Mouse (Mus musculus) brain, embryonic 14.5 days (tissue): ENCODE data around the gene Ptprcap. TPM values are rescaled to one million over a fixed set of nuclear protein-coding genes. Genes with fewer than 3 reads are reported as not detected.

ENCODE experiments used
- DNase-seq: peaks from one replicate; pipeline ENCODE4 v3.0.0-alpha.2; 2011; ENCODE audit warnings: low read depth
- CTCF ChIP-seq: fragments of 200-500 bp; IDR thresholded peaks from 2 replicates; pipeline ENCODE4 v1.5.1; 2012; ENCODE audit warnings: inconsistent platforms, mild to moderate bottlenecking, moderate library complexity, borderline replicate concordance; ENCODE audit not compliant: insufficient read depth, insufficient read length; ENCODE audit errors: extremely low read depth
- POLR2A ChIP-seq: fragments of 200-500 bp; IDR thresholded peaks from 2 replicates; pipeline ENCODE4 v1.6.1; 2012; ENCODE audit warnings: mild to moderate bottlenecking, inconsistent platforms, borderline replicate concordance; ENCODE audit not compliant: poor library complexity, insufficient read depth, insufficient read length, severe bottlenecking; ENCODE audit errors: extremely low read depth
- polyA plus RNA-seq: library from polyadenylated mRNA; depleted of rRNA; stranded (reverse); fragments of >200 nt; gene quantifications from 2 replicates; pipeline ENCODE4 v1.2.3, GENCODE M21; 2012

The Ptprcap gene
- polyA plus RNA-seq, 1 experiment: 1.5 TPM

DNA sequence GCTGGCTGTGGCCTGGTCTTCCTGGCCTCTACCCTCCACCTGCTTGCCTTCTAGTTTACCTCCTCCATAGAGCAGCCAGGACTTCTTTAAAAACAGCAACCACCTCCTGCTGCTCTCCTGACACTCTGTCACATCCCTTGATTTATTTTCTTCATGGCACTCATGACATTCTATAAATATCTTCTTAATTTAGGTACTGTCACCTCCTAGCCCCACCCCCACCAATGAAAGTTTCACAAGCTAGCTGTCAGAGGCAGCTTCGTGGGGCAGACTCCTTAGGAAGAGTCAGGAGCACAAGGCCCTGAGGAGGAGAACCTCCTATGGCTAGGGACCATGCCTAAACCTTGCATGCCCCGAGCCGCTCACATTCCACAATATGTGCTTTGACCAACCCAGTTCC, 33.9 kb downstream of the Ptprcap start:
- no peak for DNase-seq
- no peak for TF ChIP-seq POLR2A

DNA sequence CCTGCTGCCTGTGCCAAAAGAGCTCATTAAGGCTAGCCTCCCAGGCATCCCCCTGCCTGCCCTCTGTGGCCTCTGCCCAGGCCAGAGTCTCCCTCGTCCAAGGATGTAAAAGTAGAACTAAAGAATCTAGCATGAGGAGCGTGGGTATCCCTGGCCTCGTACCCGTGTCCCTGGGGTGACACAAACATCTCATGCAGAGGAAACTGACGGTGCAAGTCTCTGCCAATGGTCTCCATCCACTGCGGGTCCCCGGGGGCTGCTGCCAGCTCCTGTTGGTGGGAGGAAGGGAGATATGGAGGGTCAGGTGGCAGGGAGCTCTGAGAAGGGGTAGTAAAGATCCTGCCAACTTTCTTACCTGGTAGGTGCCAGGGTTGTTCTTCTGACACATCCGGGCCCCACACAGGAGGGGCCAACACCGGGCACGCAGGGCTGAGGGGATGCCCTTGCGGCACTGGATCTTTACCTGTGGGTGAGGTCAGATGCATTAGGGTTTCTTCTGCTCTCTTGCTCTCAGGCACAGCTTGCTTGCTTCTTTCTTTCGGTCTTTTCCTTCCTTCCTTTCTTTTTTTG, 35.7 kb downstream of the Ptprcap start:
- TF ChIP-seq CTCF (no peak), POLR2A (no peak)
- no peak for DNase-seq

DNA sequence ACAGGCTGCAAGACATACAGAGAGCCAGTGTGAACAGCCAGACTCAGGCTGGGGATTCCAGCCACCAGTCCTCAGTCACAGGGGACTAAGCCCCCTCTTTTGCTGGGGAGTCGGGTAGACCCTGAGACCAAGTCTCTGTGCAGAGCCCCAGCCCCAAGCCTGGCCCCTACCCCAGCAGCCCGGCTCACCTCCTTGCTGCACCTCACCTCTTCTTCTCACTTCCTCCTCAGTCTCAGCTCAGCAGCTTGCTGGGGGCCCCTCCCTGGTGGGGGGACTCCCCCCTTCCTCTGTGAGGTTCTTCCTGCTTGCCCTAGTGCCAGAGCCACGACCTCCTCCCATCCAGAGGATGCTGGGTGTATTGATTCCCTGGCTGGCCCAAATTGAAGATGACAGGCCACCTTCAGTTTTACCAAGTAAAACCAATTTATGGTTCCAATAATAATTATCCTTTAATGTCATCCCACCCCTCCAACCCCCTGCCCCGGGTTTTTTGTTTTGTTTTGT, 37.5 kb downstream of the Ptprcap start, which contains the start of gene Tbc1d10c:
Gene Tbc1d10c, minus strand, starts transcription at position 454 of the 504 bp plus-strand sequence.
- TF ChIP-seq CTCF (no peak), POLR2A (no peak)

DNA sequence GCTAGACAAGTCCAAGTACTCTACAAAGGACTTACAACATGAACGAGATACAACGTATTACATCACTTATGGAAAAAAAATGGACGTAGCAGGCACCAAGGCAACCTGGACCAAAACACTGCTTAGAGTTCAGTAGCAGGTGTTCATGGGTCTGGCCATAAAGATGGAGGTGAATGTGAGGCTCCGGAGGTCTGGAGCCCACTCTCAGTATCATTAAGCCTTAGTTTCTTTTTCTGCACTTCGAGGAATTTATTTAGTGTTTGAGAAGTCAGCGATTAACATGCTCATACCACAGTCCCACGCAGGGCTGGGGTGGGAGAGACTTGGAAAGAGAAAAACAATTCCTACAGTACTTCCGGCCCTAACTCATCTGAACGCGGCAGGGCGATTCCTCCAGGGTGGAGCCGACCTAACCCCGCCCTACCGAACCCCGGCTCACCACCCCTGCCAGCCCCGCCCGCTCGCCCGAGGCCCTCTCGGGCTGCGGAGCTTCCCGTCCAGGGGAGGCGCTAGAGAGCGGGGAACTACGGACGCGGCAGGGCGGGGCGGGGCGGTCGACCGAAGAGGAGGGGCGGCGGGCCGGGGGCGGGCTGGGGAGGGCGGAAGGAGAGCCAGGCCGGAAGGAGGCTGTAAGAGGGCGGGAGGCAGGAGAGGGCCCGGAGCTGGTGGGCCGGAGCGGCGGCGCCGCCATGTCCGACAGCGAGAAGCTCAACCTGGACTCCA, 38.3 kb downstream of the Ptprcap start, which contains the start of gene Ppp1ca:
Gene Ppp1ca, plus strand, starts transcription at position 538 of the 723 bp plus-strand sequence.
- peak; percentile 97 for DNase-seq
- TF ChIP-seq POLR2A (peak; percentile 96), CTCF (peak; percentile 70; the same call in 1 of the 2 replicates)

More for the DNA sequence above, 37.5 kb downstream of the Ptprcap start, which contains the start of gene Tbc1d10c:
- DNase-seq: no peak

DNA sequence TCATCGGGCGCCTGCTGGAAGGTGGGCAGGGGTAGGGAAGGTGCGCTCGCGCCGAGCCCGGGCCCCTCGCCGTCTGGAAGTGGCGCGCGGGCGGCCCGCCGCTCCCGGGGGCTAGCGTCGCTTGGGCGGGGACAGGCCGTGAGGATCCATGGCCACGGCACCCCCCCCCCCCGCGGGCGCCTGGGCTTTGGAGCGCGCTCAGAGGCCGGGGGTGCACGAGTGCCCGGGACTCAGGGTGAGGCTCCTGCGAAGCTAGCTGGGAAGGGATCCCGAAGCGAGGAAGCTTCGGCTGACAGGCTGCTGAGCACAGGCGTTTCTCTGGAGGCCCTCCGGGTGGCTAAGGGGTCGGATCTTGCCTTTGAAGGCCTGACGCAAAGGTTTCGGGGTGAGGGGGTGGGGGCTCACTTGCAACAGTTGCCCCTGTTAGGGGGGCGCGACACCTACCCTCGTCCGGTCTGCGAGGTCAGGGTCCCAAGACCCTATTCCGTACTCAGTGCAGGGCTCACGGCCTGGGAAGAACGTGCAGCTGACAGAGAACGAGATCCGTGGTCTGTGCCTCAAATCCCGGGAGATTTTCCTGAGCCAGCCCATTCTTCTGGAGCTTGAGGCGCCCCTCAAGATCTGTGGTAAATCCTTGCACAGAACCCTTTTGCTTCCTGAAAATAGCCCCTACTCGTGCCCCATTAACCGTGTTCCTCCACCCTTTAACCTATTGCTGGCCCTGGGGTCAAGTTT, 39.0 kb downstream of the Ptprcap start:
- peak; percentile 48 for DNase-seq

DNA sequence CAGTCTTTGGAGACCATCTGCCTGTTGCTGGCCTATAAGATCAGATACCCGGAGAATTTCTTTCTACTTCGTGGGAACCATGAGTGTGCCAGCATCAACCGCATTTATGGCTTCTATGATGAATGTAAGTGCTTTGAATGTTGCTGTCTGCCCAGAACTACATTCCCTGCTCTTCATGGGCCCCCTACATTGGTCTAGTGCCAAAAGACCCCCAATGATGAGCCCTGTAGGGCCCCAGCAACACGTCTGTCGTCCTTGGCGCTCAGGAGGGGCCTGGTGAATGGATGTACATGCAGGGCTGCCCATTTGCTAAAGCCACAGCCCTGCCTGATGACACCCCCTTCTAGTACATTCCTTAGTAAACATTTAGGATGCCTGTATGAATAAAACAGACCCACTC, 39.7 kb downstream of the Ptprcap start:
- TF ChIP-seq CTCF (no peak), POLR2A (no peak)
- no peak for DNase-seq

More for the DNA sequence above, 39.0 kb downstream of the Ptprcap start:
- TF ChIP-seq POLR2A: no peak
- no peak for TF ChIP-seq CTCF

DNA sequence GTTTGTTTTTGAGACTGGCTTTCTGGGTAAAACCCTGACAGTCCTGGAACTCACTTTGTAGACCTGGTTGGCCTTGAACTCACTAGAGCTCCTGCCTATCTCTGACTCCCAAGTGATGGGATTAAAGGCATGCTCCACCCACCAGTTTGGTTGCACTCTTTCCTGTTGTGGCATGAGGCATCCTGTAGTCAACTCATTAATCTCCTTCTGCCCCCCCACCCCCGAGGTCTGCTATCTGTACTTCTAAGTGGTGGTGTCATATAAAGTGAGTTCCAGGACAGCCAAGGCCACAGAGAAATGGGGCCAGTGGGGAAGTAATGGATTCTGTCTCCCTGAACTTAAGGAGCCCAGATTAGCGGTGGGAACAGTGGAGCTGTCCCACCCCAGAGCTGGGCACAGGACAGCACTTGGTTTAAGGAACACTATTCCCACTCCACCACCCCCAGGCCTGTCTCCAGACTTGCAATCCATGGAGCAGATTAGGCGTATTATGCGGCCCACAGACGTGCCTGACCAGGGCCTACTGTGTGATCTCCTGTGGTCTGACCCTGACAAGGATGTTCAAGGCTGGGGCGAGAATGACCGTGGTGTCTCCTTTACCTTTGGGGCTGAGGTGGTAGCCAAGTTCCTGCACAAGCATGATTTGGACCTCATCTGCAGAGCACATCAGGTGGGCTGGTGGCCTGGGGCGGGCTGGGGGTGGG, 40.8 kb downstream of the Ptprcap start:
- DNase-seq: no peak
- no peak for TF ChIP-seq CTCF
- TF ChIP-seq POLR2A: no peak

DNA sequence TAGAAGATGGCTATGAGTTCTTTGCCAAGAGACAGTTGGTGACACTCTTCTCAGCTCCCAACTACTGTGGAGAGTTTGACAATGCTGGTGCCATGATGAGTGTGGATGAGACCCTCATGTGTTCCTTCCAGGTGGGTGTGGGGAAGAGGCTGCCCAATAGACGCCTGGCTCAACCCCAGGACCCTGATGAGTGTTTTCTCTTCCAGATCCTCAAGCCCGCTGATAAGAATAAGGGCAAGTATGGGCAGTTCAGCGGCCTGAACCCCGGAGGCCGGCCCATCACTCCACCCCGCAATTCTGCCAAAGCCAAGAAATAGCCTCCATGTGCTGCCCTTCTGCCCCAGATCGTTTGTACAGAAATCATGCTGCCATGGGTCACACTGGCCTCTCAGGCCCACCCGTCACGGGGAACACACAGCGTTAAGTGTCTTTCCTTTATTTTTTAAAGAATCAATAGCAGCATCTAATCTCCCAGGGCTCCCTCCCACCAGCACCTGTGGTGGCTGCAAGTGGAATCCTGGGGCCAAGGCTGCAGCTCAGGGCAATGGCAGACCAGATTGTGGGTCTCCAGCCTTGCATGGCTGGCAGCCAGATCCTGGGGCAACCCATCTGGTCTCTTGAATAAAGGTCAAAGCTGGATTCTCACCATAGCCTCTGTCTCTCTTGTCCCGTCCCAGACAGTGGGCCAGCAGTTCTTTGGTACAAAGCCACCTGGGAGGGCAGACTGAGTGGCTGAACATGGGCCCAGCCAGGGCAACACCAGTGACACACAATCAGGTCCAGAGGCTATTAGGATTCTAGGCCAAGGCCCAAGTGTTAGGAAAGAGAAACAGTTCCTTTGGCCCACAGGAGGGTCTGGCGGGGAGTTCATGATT, 41.6 kb downstream of the Ptprcap start:
- TF ChIP-seq CTCF (no peak), POLR2A (no peak)
- peak; percentile 51 for DNase-seq

DNA sequence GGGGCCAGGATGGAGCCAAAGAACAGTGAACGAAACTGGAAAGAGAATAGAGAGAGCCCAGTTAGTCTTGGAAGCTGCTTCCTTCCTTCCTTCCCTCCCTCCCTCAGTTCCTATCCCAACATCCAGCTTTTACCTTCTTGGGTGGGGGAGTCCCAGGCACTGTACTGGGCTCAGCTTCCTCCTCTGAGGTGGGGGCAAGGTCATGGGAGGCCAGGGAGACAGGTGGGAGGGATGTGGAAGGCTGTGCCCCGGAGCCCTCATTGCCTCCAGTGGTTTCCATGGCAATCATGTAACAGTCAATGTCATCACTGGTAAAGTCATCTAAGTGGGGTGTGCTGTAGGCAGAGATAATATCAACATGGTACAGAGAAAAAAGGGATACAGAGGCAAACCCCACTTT, 42.6 kb downstream of the Ptprcap start:
- TF ChIP-seq POLR2A: no peak
- TF ChIP-seq CTCF: no peak
- no peak for DNase-seq

DNA sequence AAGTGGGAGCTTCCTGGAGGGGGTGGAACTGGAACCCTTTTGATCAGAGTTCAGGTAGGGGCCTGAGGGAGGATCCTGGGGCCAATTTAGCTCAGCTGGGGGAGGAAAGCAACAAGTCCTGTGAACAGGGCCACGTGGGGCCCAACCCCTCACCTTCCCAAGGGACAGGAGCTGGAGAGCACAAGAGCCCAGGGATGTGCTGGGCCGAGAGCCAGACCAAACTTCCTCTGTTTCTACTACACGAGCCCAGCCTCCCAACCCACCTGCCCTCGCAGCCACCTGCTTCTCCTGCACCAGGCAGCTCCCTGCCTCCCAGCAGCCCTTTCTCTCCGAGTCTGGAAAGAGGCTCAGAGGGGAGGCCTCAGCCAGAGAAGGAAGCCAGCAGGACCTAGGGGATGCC, 43.1 kb downstream of the Ptprcap start:
- no peak for DNase-seq
- no peak for TF ChIP-seq POLR2A
- TF ChIP-seq CTCF: no peak
